ENCODE assay signal across 7 mouse cellular contexts in genomic region chr7:133638821-133639220, GRCm38 (mm10). TPM values are rescaled to one million over a fixed set of nuclear protein-coding genes. Genes with fewer than 3 reads are reported as not detected.
DNase-seq lines count a peak whose midpoint lies in the region; ATAC-seq and TF ChIP-seq lines count a peak whose summit lies in the region.

No protein-coding gene starts in this region.

- H3K9me3 ChIP-seq in midbrain, embryonic 11.5 days (ENCODE audit: control insufficient read depth, low read length) = no peaks in the 10 kb centered on the region
- H3K9me3 ChIP-seq in midbrain, embryonic 10.5 days (replicated peaks) = no peaks in the 10 kb centered on the region
- no peaks in the 10 kb centered on the region for H3K9me3 ChIP-seq in forebrain, postnatal 0 days (ENCODE audit: low read length)

- no peak overlapping the region for H3K4me3 ChIP-seq in midbrain, embryonic 11.5 days (ENCODE audit: low read depth, low read length)
- H3K4me3 ChIP-seq in midbrain, embryonic 10.5 days = no peak overlapping the region; the same call in 1 of the 2 replicates
- H3K4me3 ChIP-seq in forebrain, postnatal 0 days (ENCODE audit: low read depth, low read length) = peak overlapping the region; percentile 86

- H3K27me3 ChIP-seq in midbrain, embryonic 11.5 days (ENCODE audit: control insufficient read depth, insufficient read depth, low read length) = no peaks in the 10 kb centered on the region
- H3K27me3 ChIP-seq in midbrain, embryonic 10.5 days (ENCODE audit: low read depth, poor library complexity, severe bottlenecking) = no peaks in the 10 kb centered on the region
- H3K27me3 ChIP-seq in forebrain, postnatal 0 days (ENCODE audit: insufficient read depth, low read length) = no peaks in the 10 kb centered on the region

- no peak for TF ChIP-seq CTCF in forebrain, postnatal 0 days (IDR thresholded peaks at IDR 0.05; ENCODE audit: low read depth)

- H3K4me1 ChIP-seq in midbrain, embryonic 11.5 days (ENCODE audit: control insufficient read depth, insufficient read depth, low read length) = peaks cover 7% of the 10 kb centered on the region
- peaks cover 18% of the 10 kb centered on the region for H3K4me1 ChIP-seq in midbrain, embryonic 10.5 days
- H3K4me1 ChIP-seq in forebrain, postnatal 0 days (ENCODE audit: insufficient read depth) = no peaks in the 10 kb centered on the region

- WGBS in midbrain, embryonic 11.5 days = 93% methylated on average over 13 of the region's 13 CpGs
- WGBS in midbrain, embryonic 10.5 days = 93% methylated on average over 13 of the region's 13 CpGs
- WGBS in forebrain, postnatal 0 days = 68% methylated on average over 13 of the region's 13 CpGs

- H3K9ac ChIP-seq in midbrain, embryonic 11.5 days (ENCODE audit: low read length) = no peak overlapping the region; the same call in 1 of the 2 replicates
- H3K9ac ChIP-seq in forebrain, postnatal 0 days = no peak overlapping the region; the same call in 1 of the 2 replicates

- H3K27ac ChIP-seq in midbrain, embryonic 11.5 days (ENCODE audit: low read depth, low read length) = no peak overlapping the region
- H3K27ac ChIP-seq in midbrain, embryonic 10.5 days (replicated peaks) = no peak overlapping the region
- no peak overlapping the region for H3K27ac ChIP-seq in forebrain, postnatal 0 days (ENCODE audit: low read depth, low read length)

- intact Hi-C loops in left cerebral cortex, postnatal 14 days (cut with DNase I) = loop anchor here (5.0 kb wide), 2 partner anchors 517 to 607 kb away; partner anchors contain the start of genes Ctbp2 and Fgfr2
- intact Hi-C loops in heart, postnatal 14 days (cut with DNase I) = loop anchor here (5.0 to 10.0 kb wide), 2 partner anchors 602 to 784 kb away; partner anchors contain the start of genes Abraxas2 and Eef1akmt2

- peak overlapping the region; percentile 93; the same call in 1 of the 2 replicates for H3K4me2 ChIP-seq in midbrain, embryonic 11.5 days
- H3K4me2 ChIP-seq in forebrain, postnatal 0 days (ENCODE audit: low read depth) = peak overlapping the region; percentile 81; the same call in 1 of the 2 replicates

- DNase-seq in midbrain, embryonic 11.5 days (ENCODE audit: low spot score, missing footprints) = no peak
- no peak for DNase-seq in midbrain, embryonic 10.5 days (ENCODE audit: low spot score)
- peak; percentile 37 for DNase-seq in forebrain, postnatal 0 days
- peak; percentile 62 for DNase-seq in left cerebral cortex, postnatal 14 days (ENCODE audit: low spot score in 2 of 2)
- peak; percentile 65 to 75 for DNase-seq in right cerebral cortex, postnatal 10 days (ENCODE audit: low spot score in 2 of 2)
- no peak for DNase-seq in heart, postnatal 14 days

- no peak for ATAC-seq in midbrain, embryonic 11.5 days (ENCODE audit: low FRiP score)
- no peak for ATAC-seq in forebrain, postnatal 0 days
- no peak for ATAC-seq in megakaryocyte progenitor cell, adult 5-6 weeks (replicated peaks; ENCODE audit: poor library complexity)

- peaks cover 9% of the 10 kb centered on the region; the same call in 1 of the 2 replicates for H3K36me3 ChIP-seq in midbrain, embryonic 11.5 days (ENCODE audit: control insufficient read depth, insufficient read depth, low read length)
- H3K36me3 ChIP-seq in midbrain, embryonic 10.5 days = peaks cover 50% of the 10 kb centered on the region
- H3K36me3 ChIP-seq in forebrain, postnatal 0 days (ENCODE audit: insufficient read depth) = peaks cover 32% of the 10 kb centered on the region

RNA-seq across cellular contexts. Expression of gene Edrf1, which starts 1.5 kb away (rescaled TPM):
- polyA plus RNA-seq in midbrain, embryonic 11.5 days (2014; fragmentation: Nextera tagmentation; extraction: Ambion mirVana) = 34.1 and 38.8 TPM in 2 replicates
- 26.0 and 29.1 TPM in 2 replicates for polyA plus RNA-seq in midbrain, embryonic 10.5 days (2016; fragmentation: Nextera tagmentation; extraction: Ambion mirVana)
- 27.8 and 29.5 TPM in 2 replicates for total RNA-seq in forebrain, postnatal 0 days (2014; rRNA removed)
- polyA plus RNA-seq in forebrain, postnatal 0 days (2015; fragmentation: Nextera tagmentation; extraction: Ambion mirVana) = 5.8 and 10.5 TPM in 2 replicates
- 10 to 100 TPM; 21.7 to 26.5 TPM for total RNA-seq in left cerebral cortex, postnatal 14 days (2021)
- total RNA-seq in megakaryocyte progenitor cell, adult 5-6 weeks (2015) = 13.5 and 22.4 TPM in 2 replicates
- total RNA-seq in megakaryocyte progenitor cell, adult 5-6 weeks (2017) = 20.4 and 26.7 TPM in 2 replicates
- total RNA-seq in heart, postnatal 14 days (2021) = 10 to 100 TPM; 11.1 to 14.4 TPM

RNA-seq across cellular contexts. Expression of gene Tex36, which starts 36.9 kb away (rescaled TPM):
- polyA plus RNA-seq in midbrain, embryonic 11.5 days (2014; fragmentation: Nextera tagmentation; extraction: Ambion mirVana) = not detected in 2 replicates
- polyA plus RNA-seq in midbrain, embryonic 10.5 days (2016; fragmentation: Nextera tagmentation; extraction: Ambion mirVana) = not detected in 2 replicates
- not detected in 2 replicates for total RNA-seq in forebrain, postnatal 0 days (2014; rRNA removed)
- 0.15 and 0.16 TPM in 2 replicates for polyA plus RNA-seq in forebrain, postnatal 0 days (2015; fragmentation: Nextera tagmentation; extraction: Ambion mirVana)
- total RNA-seq in left cerebral cortex, postnatal 14 days (2021) = not detected
- total RNA-seq in megakaryocyte progenitor cell, adult 5-6 weeks (2015) = not detected in 2 replicates
- total RNA-seq in megakaryocyte progenitor cell, adult 5-6 weeks (2017) = not detected in 2 replicates
- not detected for total RNA-seq in heart, postnatal 14 days (2021)

RNA-seq across cellular contexts. Expression of gene Mmp21, which starts 41.0 kb away (rescaled TPM):
- 0.10 TPM in 1 of 2 replicates, not detected in the other for polyA plus RNA-seq in midbrain, embryonic 11.5 days (2014; fragmentation: Nextera tagmentation; extraction: Ambion mirVana)
- 0.10 TPM in 1 of 2 replicates, not detected in the other for polyA plus RNA-seq in midbrain, embryonic 10.5 days (2016; fragmentation: Nextera tagmentation; extraction: Ambion mirVana)
- 0.23 TPM in 1 of 2 replicates, not detected in the other for total RNA-seq in forebrain, postnatal 0 days (2014; rRNA removed)
- not detected in 2 replicates for polyA plus RNA-seq in forebrain, postnatal 0 days (2015; fragmentation: Nextera tagmentation; extraction: Ambion mirVana)
- total RNA-seq in left cerebral cortex, postnatal 14 days (2021) = not detected
- total RNA-seq in megakaryocyte progenitor cell, adult 5-6 weeks (2015) = not detected in 2 replicates
- 0.03 TPM in 1 of 2 replicates, not detected in the other for total RNA-seq in megakaryocyte progenitor cell, adult 5-6 weeks (2017)
- not detected for total RNA-seq in heart, postnatal 14 days (2021)

Comparison
In these comparisons a context has a peak if more than half of its experiments do, and no peak if none do; other contexts are left out.
1. DNase-seq: peak in forebrain, postnatal 0 days (single experiment), left cerebral cortex, postnatal 14 days (2 of 2) and right cerebral cortex, postnatal 10 days (2 of 2); none in midbrain, embryonic 11.5 days (single experiment), midbrain, embryonic 10.5 days (single experiment) and heart, postnatal 14 days (0 of 2).